Mouse (Mus musculus) ZHBTc4 (cell line): ENCODE measurements around the gene Tnfrsf1b.
A peak's percentile ranks its signal among the peaks of the same experiment; 100 is the strongest.

Experiments used
- DNase-seq: peaks from one replicate; pipeline ENCODE4 v3.0.0-alpha.2; 2011; ENCODE audit warnings: low read depth, low spot score

Tnfrsf1b gene

GRCm38 (mm10) chr4:145220001-145220400 lies 26.7 kb downstream of the Tnfrsf1b start:
- no peak for DNase-seq

DNA sequence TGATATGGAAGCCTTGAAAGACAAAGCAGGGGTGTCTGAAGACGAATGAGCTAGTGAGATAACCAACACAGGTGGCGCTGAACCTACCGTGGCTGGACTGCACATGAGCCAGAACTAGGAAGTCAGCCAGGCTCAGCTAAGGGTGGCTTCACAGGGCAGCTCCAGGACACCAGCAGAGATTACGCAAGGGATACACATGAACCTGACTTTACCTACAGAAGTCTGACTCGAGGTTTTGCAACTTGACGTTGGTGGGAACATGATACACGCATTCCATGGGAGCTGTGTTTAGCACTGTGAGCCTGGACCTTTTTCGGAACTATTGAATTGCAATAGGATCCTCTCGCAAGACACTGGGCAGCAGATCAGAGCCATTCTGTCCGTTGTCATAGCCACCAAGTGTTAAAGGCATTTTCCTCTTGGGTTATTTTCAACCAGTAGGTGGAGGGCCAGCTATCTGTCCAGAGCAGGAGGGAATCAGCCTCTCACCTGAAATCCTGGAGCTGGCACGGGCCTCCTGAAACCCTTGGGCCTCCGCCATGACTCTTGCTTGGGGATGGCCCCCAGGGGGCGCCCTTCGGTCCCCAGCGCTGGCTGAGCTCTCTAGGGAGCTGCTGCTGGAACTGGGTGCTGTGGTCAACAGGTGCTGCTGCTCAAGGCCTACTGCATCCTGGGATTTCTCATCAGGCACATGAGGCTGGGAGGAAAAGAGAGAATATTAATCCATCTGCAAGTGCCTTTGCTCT lies 27.3 kb downstream of the Tnfrsf1b start:
- DNase-seq, result peak; percentile 84

- DNase-seq, result no peak
These were observed 28.8 kb downstream of the Tnfrsf1b start for GRCm38 (mm10) chr4:145217837-145218236.

- DNase-seq, result no peak
These were observed 29.6 kb downstream of the Tnfrsf1b start for GRCm38 (mm10) chr4:145217046-145217445.

DNA sequence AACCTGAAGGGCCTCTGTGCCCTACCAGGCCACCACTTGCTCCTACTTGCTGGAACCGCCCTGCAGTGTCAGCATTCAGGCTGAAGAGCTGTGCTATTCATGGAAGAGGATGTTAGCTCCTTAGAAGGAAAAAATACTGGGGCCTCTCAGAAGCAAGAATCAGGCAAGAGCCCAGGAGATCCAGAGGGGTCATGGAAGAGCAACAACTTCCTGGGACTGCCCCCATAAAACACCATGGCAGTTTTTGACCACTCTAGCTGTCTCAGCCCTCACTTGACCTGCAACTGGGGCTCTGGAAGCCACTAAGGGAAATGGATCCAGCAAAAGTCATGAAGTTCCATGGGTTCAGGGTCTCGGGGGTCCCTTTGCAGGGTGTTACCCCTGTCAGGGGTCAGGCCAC lies 31.3 kb downstream of the Tnfrsf1b start:
- DNase-seq, result no peak

DNA sequence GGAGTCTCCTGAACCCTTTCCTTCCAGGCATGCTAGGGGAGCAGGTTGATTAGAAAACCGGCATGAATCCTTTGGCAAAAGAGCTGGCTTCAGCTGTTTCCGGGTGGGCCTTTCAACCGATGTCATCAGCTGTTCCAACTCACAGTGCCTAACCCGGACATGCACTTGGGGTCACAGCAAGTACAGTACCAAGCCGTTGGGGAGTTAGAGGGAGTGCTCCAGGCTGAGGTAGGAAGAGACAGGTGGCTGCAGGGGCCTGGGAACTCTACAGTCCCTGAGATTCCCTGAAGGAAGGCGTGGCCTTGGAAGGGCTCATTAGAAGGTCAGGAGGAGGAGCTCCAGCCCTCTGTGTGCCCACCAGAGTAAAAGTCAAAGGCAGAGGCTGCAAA lies 31.9 kb downstream of the Tnfrsf1b start:
- DNase-seq, result peak; percentile 54

DNA sequence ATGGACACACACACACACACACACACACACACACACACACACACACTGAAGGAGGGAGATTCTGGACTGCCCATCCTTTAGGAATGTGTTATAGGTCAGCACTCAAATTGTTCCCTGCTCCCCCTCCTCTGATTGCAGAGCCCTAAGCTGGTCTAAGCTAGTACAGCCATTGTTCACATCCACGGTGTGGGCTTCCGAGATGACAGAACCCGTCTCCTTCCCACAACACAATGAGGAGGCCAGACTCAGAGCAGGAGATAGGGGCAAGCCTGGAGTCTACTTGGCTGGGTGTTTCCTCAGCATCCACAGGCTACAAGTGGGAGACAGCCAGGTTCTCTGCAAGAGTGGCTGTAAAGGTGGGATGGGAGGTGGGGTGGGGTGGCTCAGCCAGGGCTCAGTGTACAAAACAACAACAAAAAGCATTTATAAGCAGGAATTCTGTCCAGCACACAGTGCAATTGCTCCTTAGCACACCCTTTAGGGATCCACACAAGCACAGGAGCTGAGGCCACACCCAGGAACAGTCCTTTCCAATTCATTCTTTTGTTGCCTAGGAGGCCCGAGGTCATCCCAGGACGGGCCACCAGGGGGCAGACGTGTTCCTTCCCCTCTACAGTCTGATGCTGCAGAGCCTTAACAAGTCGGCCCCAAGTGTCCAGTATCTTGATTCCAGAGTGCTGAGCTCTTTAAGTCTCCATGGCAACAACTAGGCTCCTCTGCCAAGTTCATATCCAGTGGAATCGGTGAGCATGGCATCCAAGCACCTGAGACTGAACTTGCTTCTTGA lies 32.5 kb downstream of the Tnfrsf1b start:
- DNase-seq, result peak; percentile 97

GRCm38 (mm10) chr4:145211076-145211475 lies 35.6 kb downstream of the Tnfrsf1b start:
- DNase-seq, result no peak

- DNase-seq, result no peak
These were observed 36.1 kb downstream of the Tnfrsf1b start for GRCm38 (mm10) chr4:145210564-145210963.

GRCm38 (mm10) chr4:145209690-145210088 lies 37.0 kb downstream of the Tnfrsf1b start:
- peak; percentile 84 for DNase-seq

- DNase-seq, result no peak
These were observed 37.5 kb downstream of the Tnfrsf1b start for GRCm38 (mm10) chr4:145209076-145209689.

DNA sequence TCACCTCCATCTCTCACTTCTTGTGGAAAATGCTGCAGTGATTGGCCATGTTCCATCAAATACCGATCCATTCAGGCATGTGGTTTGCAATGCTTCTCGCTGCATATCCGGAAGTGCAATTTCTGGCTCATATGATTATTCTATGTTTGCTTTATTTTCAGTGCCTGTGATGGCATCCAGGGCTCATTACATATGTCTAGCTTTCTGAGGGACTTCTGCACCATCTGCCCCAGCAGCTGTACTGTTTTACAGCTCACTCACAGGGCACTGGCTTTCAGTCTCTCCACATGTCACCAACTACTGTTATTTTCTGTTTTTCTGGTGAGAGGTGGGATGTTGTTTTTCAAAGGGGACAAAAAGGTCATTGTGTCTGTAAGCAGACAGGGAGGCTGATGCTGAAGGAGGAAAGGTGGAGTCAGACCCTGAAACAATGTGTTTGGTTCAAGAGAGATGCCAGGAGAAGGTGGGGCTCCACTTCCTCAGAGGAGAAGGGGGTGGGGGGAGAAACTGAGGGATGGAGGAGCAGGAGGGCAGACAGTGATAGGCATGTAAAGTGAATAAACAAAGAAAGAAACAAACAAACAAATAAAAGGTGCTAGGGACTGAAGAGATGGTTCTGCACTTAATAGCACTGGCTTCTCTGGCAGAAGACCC lies 38.8 kb downstream of the Tnfrsf1b start:
- DNase-seq, result peak; percentile 75

DNA sequence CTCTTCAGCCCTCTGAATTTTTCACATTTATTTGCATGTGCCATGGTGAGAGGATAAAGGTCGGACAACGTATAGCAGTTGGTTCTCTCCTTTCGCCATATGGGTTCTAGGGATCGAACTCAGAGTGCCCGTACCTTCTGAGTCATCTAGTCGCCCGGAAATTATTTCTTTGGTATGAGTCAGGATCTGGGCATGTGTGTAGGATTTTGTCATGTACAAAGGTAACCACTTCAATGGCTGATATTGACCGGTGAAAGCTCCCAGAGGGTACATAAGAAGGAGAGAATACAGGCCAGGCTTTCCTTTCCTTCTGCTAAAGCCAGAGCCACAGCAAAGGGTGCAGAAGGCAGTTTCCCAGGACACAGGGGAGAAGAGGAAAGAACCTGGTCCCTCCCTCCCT lies 41.9 kb downstream of the Tnfrsf1b start:
- no peak for DNase-seq

DNA sequence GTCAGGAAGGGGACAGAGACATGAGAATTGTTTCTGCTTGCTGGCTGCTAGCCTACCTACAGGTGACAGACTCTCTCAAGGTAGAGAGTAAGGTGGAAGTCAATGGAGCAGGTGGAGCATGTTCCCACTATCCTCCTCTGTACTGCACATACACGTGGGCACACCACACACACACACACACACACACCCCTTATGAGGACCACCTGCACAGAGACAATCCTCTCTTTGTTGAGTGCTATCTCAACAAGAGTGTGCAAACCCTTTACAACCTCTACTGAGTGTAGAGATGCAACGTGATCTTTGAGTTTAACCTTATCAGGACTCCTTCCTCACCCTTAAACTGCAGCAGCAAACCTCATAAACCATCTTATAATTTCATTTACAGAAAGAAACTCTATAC lies 43.4 kb downstream of the Tnfrsf1b start:
- DNase-seq, result no peak

DNA sequence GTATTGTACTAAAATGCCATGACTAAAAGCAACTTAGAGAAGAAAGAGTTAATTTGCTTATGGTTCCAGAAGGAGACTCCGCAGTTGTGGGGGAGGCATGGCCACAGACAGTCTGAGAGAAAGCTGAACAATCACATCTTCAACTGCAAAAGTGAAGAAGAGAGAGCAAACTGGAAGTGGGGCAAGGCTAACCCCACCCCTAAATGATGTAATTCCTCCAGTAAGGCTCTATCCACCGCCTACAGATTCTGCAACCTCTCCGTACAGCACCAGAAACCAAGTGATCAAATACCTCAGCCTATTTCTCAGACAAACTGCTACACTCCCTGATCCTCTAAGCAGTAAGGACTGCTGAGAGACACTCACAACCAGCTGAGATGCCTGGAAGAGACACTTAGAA lies 45.2 kb downstream of the Tnfrsf1b start:
- DNase-seq, result no peak

DNA sequence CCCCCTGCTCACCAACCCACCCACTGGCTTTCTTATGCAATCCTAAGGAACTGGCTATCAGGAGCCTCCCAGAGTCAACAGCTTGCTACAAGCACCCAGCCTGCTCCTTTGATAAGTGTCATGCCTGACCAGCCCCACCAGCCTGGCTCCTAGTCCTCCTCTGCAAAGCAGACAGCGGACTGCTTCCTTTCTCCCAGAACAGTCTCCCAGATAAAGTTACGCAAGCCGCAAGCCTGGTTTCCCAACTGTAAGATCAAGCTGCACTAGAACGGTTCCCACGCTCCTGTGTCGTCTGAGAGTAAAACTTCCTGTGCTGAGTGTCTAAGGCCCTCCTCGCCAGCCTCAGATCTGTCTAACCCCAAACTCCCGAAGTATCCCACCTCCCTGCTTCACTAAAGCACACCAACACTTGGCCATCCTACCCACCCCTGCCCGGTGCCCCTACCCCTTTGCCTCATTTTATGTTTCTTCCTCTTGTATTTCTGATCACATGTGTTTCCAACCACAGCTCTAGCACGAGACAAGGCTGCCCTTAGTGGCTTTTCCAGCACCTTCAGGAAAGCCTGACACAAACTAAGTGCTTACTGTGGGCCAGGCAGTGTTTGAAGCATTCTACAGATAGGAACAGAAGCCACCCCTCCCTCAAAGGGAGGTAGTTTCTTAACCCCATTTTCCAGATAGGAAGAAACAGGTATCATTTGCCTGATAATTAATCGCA lies 46.5 kb downstream of the Tnfrsf1b start:
- DNase-seq, result peak; percentile 46

DNA sequence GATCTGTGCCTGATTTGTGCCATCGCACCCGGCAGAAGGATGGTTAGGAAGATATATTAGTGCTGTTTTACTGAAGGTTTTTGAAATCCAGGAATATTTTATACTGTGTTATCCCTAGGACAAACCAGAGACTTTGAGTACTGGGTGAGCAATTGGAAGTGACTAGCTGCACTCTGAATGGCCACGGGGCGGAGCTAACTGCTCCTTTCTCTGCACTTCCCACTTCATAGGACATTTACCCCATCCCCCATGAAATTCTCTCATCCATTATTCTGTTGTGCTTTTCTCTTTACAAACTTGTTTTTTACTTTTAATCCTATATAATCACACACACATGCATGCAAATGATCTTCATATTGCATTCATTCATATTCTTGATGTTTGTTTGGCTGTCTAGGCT lies 50.1 kb downstream of the Tnfrsf1b start:
- peak; percentile 70 for DNase-seq

- no peak for DNase-seq
These were observed 51.5 kb downstream of the Tnfrsf1b start for GRCm38 (mm10) chr4:145195172-145195571.

DNA sequence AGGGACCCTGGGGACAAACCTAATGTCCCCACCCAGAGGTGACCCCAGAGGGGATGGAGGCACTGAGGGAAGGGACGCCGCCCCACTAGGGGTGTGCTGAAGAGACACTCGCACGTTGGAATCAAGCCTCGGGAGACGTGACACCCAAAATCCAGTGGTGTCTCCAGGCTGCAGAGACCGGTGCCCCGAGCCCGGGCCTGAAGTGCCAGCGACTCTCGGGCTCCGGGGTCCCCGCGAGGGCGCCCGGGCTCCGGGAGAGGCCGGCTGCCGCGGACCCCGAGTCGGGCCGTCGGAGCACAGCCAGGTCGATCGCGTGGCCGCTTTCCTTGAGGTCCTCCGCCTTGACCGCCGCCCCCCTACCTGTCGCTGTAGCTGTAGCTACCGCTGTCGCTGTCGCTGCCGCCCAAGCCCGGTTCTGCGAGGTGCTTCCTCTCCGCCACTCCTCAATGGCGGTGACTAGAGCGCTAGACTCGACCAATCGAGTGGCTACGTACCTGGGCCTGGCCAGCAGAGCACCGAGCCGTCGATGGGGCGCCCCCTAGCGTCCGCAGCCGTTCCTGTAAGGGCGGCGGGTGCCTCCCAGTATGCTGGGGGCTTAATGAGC lies 52.0 kb downstream of the Tnfrsf1b start, which contains the start of gene Vps13d:
Gene Vps13d, minus strand, starts transcription at position 447 of the 604 bp plus-strand sequence.
- peak; percentile 95 for DNase-seq

- DNase-seq, result peak; percentile 46
These were observed 52.6 kb downstream of the Tnfrsf1b start for GRCm38 (mm10) chr4:145193991-145194511.

GRCm38 (mm10) chr4:145193406-145193805 lies 53.3 kb downstream of the Tnfrsf1b start:
- DNase-seq, result no peak
